Mouse (Mus musculus): ENCODE results near the gene Ube2q2.
"Not testable (repeated sequence)": the region's sequence is repeated elsewhere in the genome, so short reads cannot be mapped to it uniquely, and the experiment has no call there.

Gene Ube2q2

GRCm38 (mm10) chr9:55243280-55243679, 94.6 kb downstream of the Ube2q2 start:
- no peak for DNase-seq

GRCm38 (mm10) chr9:55244079-55244478, 95.4 kb downstream of the Ube2q2 start:
- DNase-seq: no peak

- not testable (repeated sequence) for DNase-seq
Measured at GRCm38 (mm10) chr9:55245057-55245750, 96.5 kb downstream of the Ube2q2 start.

- no peak for DNase-seq
Measured at GRCm38 (mm10) chr9:55246440-55246839, 97.8 kb downstream of the Ube2q2 start.

- no peak for DNase-seq
Measured at GRCm38 (mm10) chr9:55246918-55247317, 98.3 kb downstream of the Ube2q2 start.

- DNase-seq: no peak
Measured at GRCm38 (mm10) chr9:55248465-55248864, 99.8 kb downstream of the Ube2q2 start.

GRCm38 (mm10) chr9:55250595-55251247, 102.1 kb downstream of the Ube2q2 start:
- DNase-seq: no peak

GRCm38 (mm10) chr9:55252097-55252496, 103.4 kb downstream of the Ube2q2 start:
- DNase-seq: peak; percentile 25 to 34

GRCm38 (mm10) chr9:55253849-55254248, 105.2 kb downstream of the Ube2q2 start:
- DNase-seq: no peak

GRCm38 (mm10) chr9:55255056-55255455, 106.4 kb downstream of the Ube2q2 start:
- no peak for DNase-seq

GRCm38 (mm10) chr9:55255604-55256003, 107.0 kb downstream of the Ube2q2 start:
- peak in 1 of 2 experiments; percentile 11 for DNase-seq

GRCm38 (mm10) chr9:55257105-55257504, 108.5 kb downstream of the Ube2q2 start:
- DNase-seq: no peak

Measured in lung, postnatal 4 days (tissue).